8 mouse cellular contexts compared by ENCODE assay signal in the genomic region with DNA sequence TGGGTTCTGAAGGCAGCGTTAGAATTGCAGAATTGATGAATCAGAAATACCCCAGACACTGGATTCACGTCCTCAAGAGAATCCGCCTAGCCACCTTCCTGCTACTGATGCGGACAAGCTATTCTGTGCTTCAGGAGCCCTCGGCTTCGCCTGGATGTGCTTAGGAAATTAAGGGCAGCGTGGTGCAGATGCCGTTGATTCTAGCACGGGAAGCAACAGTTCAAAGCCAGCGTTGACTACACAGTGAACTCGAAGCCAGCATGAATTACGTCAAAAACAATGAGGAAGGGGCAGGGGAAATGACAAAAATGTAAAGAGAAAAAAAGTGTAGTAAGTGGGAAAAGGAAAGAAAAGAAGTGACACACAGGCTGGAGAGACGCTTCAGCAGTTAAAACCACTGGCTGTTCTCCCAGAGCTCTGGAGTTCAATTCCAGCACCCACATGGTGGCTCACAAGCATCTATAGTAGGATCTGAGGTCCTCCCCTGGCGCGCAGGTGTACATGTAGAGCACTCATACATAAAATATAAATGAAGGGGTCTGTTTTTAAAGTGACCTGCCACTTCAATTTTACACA. TPM values are rescaled to one million over a fixed set of nuclear protein-coding genes. Genes with fewer than 3 reads are reported as not detected.
A peak's percentile ranks its signal among the peaks of the same experiment; 100 is the strongest.
DNase-seq lines count a peak whose midpoint lies in the region; ATAC-seq and TF ChIP-seq lines count a peak whose summit lies in the region.

Gene Snrpg, plus strand, starts transcription at position 541 of the 576 bp plus-strand sequence.

- no peak; the same call in 1 of the 2 replicates for TF ChIP-seq EP300 in lung, postnatal 0 days (IDR thresholded peaks at IDR 0.05)

- TF ChIP-seq POLR2A in brain, embryonic 14.5 days (IDR thresholded peaks at IDR 0.05; ENCODE audit: borderline replicate concordance, extremely low read depth, insufficient read depth, insufficient read length, poor library complexity, severe bottlenecking): no peak

- peak; percentile 17 for DNase-seq in lung, postnatal 0 days (ENCODE audit: low spot score)
- no peak for DNase-seq in lung, postnatal 25 days (ENCODE audit: low spot score)
- peak; percentile 32 for DNase-seq in brain, embryonic 14.5 days (ENCODE audit: low read depth)
- no peak for DNase-seq in layer of hippocampus, postnatal 14 days (ENCODE audit: low spot score in 2 of 2)
- no peak for DNase-seq in retina, postnatal 1 day
- no peak for DNase-seq in kidney, postnatal 10 days

- peak within 1 kb of the TSS; percentile 92 for H3K9ac ChIP-seq in lung, postnatal 0 days (replicated peaks; ENCODE audit: low read depth)
- peak within 1 kb of the TSS; percentile 87 for H3K9ac ChIP-seq in midbrain, embryonic 13.5 days (replicated peaks)

- peaks cover 3% of the 10 kb centered on the region; the same call in 1 of the 2 replicates for H3K4me1 ChIP-seq in lung, postnatal 0 days (ENCODE audit: insufficient read depth, low read depth, low read length)
- H3K4me1 ChIP-seq in midbrain, embryonic 13.5 days (replicated peaks): peaks cover 39% of the 10 kb centered on the region

- peak; percentile 16 for ATAC-seq in lung, postnatal 0 days
- peak; percentile 9 for ATAC-seq in granulocyte monocyte progenitor cell, adult 5-6 weeks (replicated peaks; ENCODE audit: poor library complexity, severe bottlenecking)
- ATAC-seq in midbrain, embryonic 13.5 days: 0 out of 2 replicates have a peak, but pooled peaks have one; percentile 2

- no peaks in the 10 kb centered on the region for H3K36me3 ChIP-seq in lung, postnatal 0 days (ENCODE audit: insufficient read depth, low read length)
- H3K36me3 ChIP-seq in midbrain, embryonic 13.5 days: peaks cover 20% of the 10 kb centered on the region; the same call in 1 of the 2 replicates

- peak within 1 kb of the TSS; percentile 78 for H3K4me2 ChIP-seq in lung, postnatal 0 days (replicated peaks; ENCODE audit: low read depth, low read length)
- peak within 1 kb of the TSS; percentile 97 for H3K4me2 ChIP-seq in midbrain, embryonic 13.5 days (replicated peaks)

- peak within 1 kb of the TSS; percentile 69 for H3K27ac ChIP-seq in lung, postnatal 0 days (ENCODE audit: low read length)
- H3K27ac ChIP-seq in midbrain, embryonic 13.5 days: peak within 1 kb of the TSS; percentile 94

- no peaks in the 10 kb centered on the region for H3K27me3 ChIP-seq in lung, postnatal 0 days (replicated peaks; ENCODE audit: insufficient read depth, low read length)
- no peaks in the 10 kb centered on the region for H3K27me3 ChIP-seq in midbrain, embryonic 13.5 days

- peak within 1 kb of the TSS; percentile 79 for H3K4me3 ChIP-seq in lung, postnatal 0 days (ENCODE audit: low read depth, low read length)
- peak within 1 kb of the TSS; percentile 83 for H3K4me3 ChIP-seq in midbrain, embryonic 13.5 days (replicated peaks)

- no peak for TF ChIP-seq CTCF in lung, postnatal 0 days (IDR thresholded peaks at IDR 0.05)
- TF ChIP-seq CTCF in brain, embryonic 14.5 days (IDR thresholded peaks at IDR 0.05; ENCODE audit: borderline replicate concordance, extremely low read depth, insufficient read depth, insufficient read length): no peak

- 15% methylated on average over 15 of the region's 15 CpGs for WGBS in lung, postnatal 0 days
- 14% methylated on average over 15 of the region's 15 CpGs for WGBS in midbrain, embryonic 13.5 days

- H3K9me3 ChIP-seq in lung, postnatal 0 days (ENCODE audit: low read length): no peaks in the 10 kb centered on the region
- H3K9me3 ChIP-seq in midbrain, embryonic 13.5 days: no peaks in the 10 kb centered on the region

RNA-seq across cellular contexts. Expression of gene Snrpg, which starts in this region (rescaled TPM):
- polyA plus RNA-seq in lung, postnatal 0 days (2015; fragmentation: Nextera tagmentation; extraction: Ambion mirVana): 234 and 251 TPM in 2 replicates
- 175 and 203 TPM in 2 replicates for polyA plus RNA-seq in brain, embryonic 14.5 days (2012; rRNA removed)
- 687 and 692 TPM in 2 replicates for total RNA-seq in granulocyte monocyte progenitor cell, adult 5-6 weeks (2014; fragmentation: Nextera tagmentation)
- total RNA-seq in granulocyte monocyte progenitor cell, adult 5-6 weeks (2017): 44.9 and 50.5 TPM in 2 replicates
- 10 to 100 TPM; 77.9 to 92.1 TPM for total RNA-seq in layer of hippocampus, postnatal 14 days (2021)
- 599 and 627 TPM in 2 replicates for polyA plus RNA-seq in midbrain, embryonic 13.5 days (2015; fragmentation: Nextera tagmentation; extraction: Ambion mirVana)

Comparison
In these comparisons a context has a peak if more than half of its experiments do, and no peak if none do; other contexts are left out.
1. DNase-seq: peak in lung, postnatal 0 days (single experiment) and brain, embryonic 14.5 days (single experiment); none in lung, postnatal 25 days (single experiment), layer of hippocampus, postnatal 14 days (0 of 2), retina, postnatal 1 day (single experiment) and kidney, postnatal 10 days (single experiment).
2. Peak in every context shown above with its lines, with median percentiles within 50 percentile points of each other: ATAC-seq.